Mouse (Mus musculus) stomach, embryonic 14.5 days (tissue): ENCODE data around the gene Bap1. TPM values are rescaled to one million over a fixed set of nuclear protein-coding genes. Genes with fewer than 3 reads are reported as not detected.
A peak's percentile ranks its signal among the peaks of the same experiment; 100 is the strongest.

ENCODE experiments used
- ATAC-seq: fragments of 200-750 bp; cut with Nextera tagmentation; 2 replicates; pipeline ENCODE4 v1.8.0; 2017; ENCODE audit warnings: low read depth, moderate TSS enrichment; ENCODE audit not compliant: insufficient number of reproducible peaks, insufficient read depth, low FRiP score
- H3K27ac ChIP-seq: fragments of 300-500 bp; sonication (generic); 2 replicates; pipeline ENCODE4 v1.5.1; 2014; ENCODE audit warnings: mild to moderate bottlenecking, low read length, moderate library complexity, mixed read lengths
- H3K27me3 ChIP-seq: fragments of 300-500 bp; sonication (generic); 2 replicates; pipeline ENCODE4 v1.6.1; 2014; ENCODE audit warnings: low read length, control low read depth, mixed read lengths; ENCODE audit not compliant: control insufficient read depth, insufficient read depth
- H3K36me3 ChIP-seq: fragments of 300-500 bp; sonication (generic); 2 replicates; pipeline ENCODE4 v1.6.1; 2014; ENCODE audit warnings: mild to moderate bottlenecking, control low read depth, low read length, moderate library complexity, mixed read lengths; ENCODE audit not compliant: control insufficient read depth, insufficient read depth
- H3K4me1 ChIP-seq: fragments of 300-500 bp; sonication (generic); 2 replicates; pipeline ENCODE4 v1.6.1; 2014; ENCODE audit warnings: low read length, control low read depth, mixed read lengths; ENCODE audit not compliant: control insufficient read depth, insufficient read depth
- H3K4me2 ChIP-seq: fragments of 300-500 bp; sonication (generic); replicated peaks from 2 replicates; pipeline ENCODE4 v1.6.1; 2014; ENCODE audit warnings: low read depth, low read length, control low read depth
- H3K4me3 ChIP-seq: fragments of 300-500 bp; sonication (generic); 2 replicates; pipeline ENCODE4 v1.5.1; 2014; ENCODE audit warnings: low read depth, low read length, control low read depth
- H3K9ac ChIP-seq: fragments of 300-500 bp; sonication (generic); replicated peaks from 2 replicates; pipeline ENCODE4 v1.6.1; 2014; ENCODE audit warnings: low read depth, mild to moderate bottlenecking, control low read depth, low read length, moderate library complexity, mixed read lengths
- H3K9me3 ChIP-seq: fragments of 300-500 bp; sonication (generic); 2 replicates; pipeline ENCODE4 v1.6.1; 2016; ENCODE audit warnings: low read depth, low read length, control low read depth; ENCODE audit not compliant: control insufficient read depth
- whole genome bisulfite sequencing: fragments of 180-500 bp; shearing (Covaris S2); extraction: QIAGEN DNeasy Blood & Tissue Kit; methylation state at CpG from one replicate; pipeline ENCODE4 v1.1.7; 2014; 5-methylcytosine and 5-hydroxymethylcytosine counted together
- polyA plus RNA-seq: library from polyadenylated mRNA; unstranded; fragments of >200 nt; fragmentation: Nextera tagmentation; extraction: Ambion mirVana; gene quantifications from 2 replicates; pipeline ENCODE4 v1.2.1, GENCODE M21; 2014

The Bap1 gene
- polyA plus RNA-seq, 1 experiment from 2014 or later, result 73.1 TPM

DNA sequence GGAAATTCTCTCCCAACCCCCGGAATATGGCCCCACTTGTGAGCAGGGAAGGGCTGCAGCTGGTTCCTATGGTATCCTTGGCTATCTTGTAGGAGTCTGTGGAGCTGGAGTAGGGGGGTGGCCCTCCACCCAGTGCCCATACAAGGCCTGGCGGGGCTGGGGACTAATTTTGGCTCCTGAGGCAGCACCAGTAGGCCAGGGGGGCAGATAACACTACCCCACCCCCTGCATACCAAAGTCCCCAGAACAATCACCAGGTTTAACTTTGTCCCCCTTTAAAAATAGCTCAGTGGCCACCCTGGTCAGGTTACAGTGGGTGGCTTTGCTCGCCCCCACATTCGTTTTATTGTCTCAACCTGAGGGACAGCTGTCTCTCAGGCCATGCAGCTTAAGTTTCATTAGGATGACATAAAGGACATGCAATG, 42.1 kb upstream of the Bap1 start:
- H3K27ac ChIP-seq, result no peak overlapping the region
- no peaks in the 10 kb centered on the region for H3K27me3 ChIP-seq
- H3K4me3 ChIP-seq, result no peak overlapping the region
- 0 out of 2 replicates have a peak overlapping the region, but pooled peaks have one; percentile 14 for H3K9ac ChIP-seq
- no peaks in the 10 kb centered on the region for H3K9me3 ChIP-seq
- no peak for ATAC-seq
- H3K4me1 ChIP-seq, result peaks cover 10% of the 10 kb centered on the region; the same call in 1 of the 2 replicates
- no peak overlapping the region for H3K4me2 ChIP-seq
- H3K36me3 ChIP-seq, result peaks cover 7% of the 10 kb centered on the region; the same call in 1 of the 2 replicates
- 71% methylated on average over 4 of the region's 4 CpGs for WGBS

DNA sequence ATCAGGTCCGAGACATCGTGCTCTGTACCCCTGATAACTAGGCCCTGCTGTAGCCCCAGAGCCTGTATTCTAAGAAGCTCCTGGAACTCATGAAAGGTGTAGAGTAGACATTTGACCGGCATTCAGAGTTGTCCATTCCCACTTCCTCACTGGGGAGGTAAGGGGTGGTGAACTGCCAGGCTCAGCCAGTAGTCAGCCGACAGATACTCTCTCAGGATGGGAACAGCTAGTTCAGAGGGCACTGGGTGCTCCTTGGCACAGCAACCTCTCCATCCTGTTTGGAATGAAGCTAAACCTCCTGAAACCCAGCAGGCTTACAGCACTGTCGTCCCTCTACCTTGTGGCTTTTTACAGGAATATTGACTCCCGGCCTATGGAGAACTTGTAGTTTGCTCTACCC, 39.4 kb upstream of the Bap1 start:
- no peak for ATAC-seq
- Histone ChIP-seq H3K36me3 (no peaks in the 10 kb centered on the region), H3K9me3 (no peaks in the 10 kb centered on the region), H3K27me3 (no peaks in the 10 kb centered on the region), H3K4me3 (no peak overlapping the region), H3K4me2 (no peak overlapping the region), H3K9ac (no peak overlapping the region), H3K27ac (no peak overlapping the region), H3K4me1 (no peaks in the 10 kb centered on the region)
- WGBS, result 82% methylated on average over 6 of the region's 6 CpGs

GRCm38 (mm10) chr14:31212499-31212898, 38.8 kb upstream of the Bap1 start:
- Histone ChIP-seq H3K4me3 (no peak overlapping the region), H3K9ac (no peak overlapping the region), H3K4me1 (no peaks in the 10 kb centered on the region), H3K27ac (no peak overlapping the region), H3K36me3 (no peaks in the 10 kb centered on the region), H3K4me2 (no peak overlapping the region), H3K27me3 (no peaks in the 10 kb centered on the region), H3K9me3 (no peaks in the 10 kb centered on the region)
- WGBS, result 61% methylated on average over 3 of the region's 3 CpGs
- no peak for ATAC-seq

DNA sequence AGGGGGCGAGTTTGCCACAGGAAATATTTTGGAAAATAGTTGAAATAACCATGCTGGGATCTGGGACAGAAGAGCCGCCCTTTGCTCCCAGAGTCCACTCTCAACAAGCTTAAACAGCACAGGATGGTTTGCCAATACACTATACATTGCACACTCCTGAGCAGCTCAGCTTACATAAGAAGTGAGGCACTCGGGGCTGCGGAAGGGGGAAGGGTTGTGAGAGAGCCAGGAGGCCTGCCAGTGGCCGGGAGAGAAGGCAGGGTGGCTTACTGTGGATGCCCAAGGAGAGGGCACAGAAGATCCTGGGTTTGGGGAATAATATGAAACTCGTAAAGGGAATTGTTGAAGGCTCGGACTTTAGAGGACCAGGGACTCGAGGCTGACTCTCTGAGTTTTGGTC, 37.4 kb upstream of the Bap1 start:
- Histone ChIP-seq H3K9me3 (no peaks in the 10 kb centered on the region), H3K27ac (no peak overlapping the region), H3K4me2 (no peak overlapping the region), H3K9ac (no peak overlapping the region), H3K36me3 (no peaks in the 10 kb centered on the region), H3K4me1 (0 out of 2 replicates have a peak, but pooled peaks cover 3% of the 10 kb centered on the region), H3K4me3 (no peak overlapping the region), H3K27me3 (no peaks in the 10 kb centered on the region)
- 71% methylated on average over 8 of the region's 8 CpGs for WGBS
- no peak for ATAC-seq

GRCm38 (mm10) chr14:31214684-31215083, 36.6 kb upstream of the Bap1 start:
- H3K9ac ChIP-seq, result no peak overlapping the region
- H3K36me3 ChIP-seq, result no peaks in the 10 kb centered on the region
- no peaks in the 10 kb centered on the region for H3K27me3 ChIP-seq
- no peak overlapping the region for H3K4me2 ChIP-seq
- no peaks in the 10 kb centered on the region for H3K9me3 ChIP-seq
- no peak overlapping the region for H3K4me3 ChIP-seq
- H3K27ac ChIP-seq, result no peak overlapping the region
- H3K4me1 ChIP-seq, result 0 out of 2 replicates have a peak, but pooled peaks cover 3% of the 10 kb centered on the region
- no peak for ATAC-seq
- 88% methylated on average over 3 of the region's 3 CpGs for WGBS

- no peak overlapping the region for H3K9ac ChIP-seq
- no peaks in the 10 kb centered on the region for H3K36me3 ChIP-seq
- H3K4me1 ChIP-seq, result 0 out of 2 replicates have a peak, but pooled peaks cover 3% of the 10 kb centered on the region
- WGBS, result 31% methylated on average over 15 of the region's 15 CpGs
- H3K27ac ChIP-seq, result no peak overlapping the region
- no peaks in the 10 kb centered on the region for H3K27me3 ChIP-seq
- H3K4me3 ChIP-seq, result no peak overlapping the region
- H3K9me3 ChIP-seq, result no peaks in the 10 kb centered on the region
- ATAC-seq, result peak; percentile 47; the same call in 1 of the 2 replicates
- H3K4me2 ChIP-seq, result no peak overlapping the region
Observed at GRCm38 (mm10) chr14:31215157-31216002, 35.9 kb upstream of the Bap1 start.

- H3K36me3 ChIP-seq, result no peaks in the 10 kb centered on the region
- no peaks in the 10 kb centered on the region for H3K27me3 ChIP-seq
- H3K27ac ChIP-seq, result no peak within 1 kb of the TSS
- H3K4me1 ChIP-seq, result 0 out of 2 replicates have a peak, but pooled peaks cover 3% of the 10 kb centered on the region
- no peak for ATAC-seq
- no peaks in the 10 kb centered on the region for H3K9me3 ChIP-seq
- 84% methylated on average over 2 of the region's 2 CpGs for WGBS
- H3K9ac ChIP-seq, result no peak within 1 kb of the TSS
- H3K4me3 ChIP-seq, result no peak within 1 kb of the TSS
- H3K4me2 ChIP-seq, result 0 out of 2 replicates have a peak within 1 kb of the TSS, but pooled peaks have one; percentile 4
Observed at GRCm38 (mm10) chr14:31216846-31217245, 34.4 kb upstream of the Bap1 start, which contains the start of gene Nisch. Gene Nisch, minus strand, starts transcription at chr14:31216946.

GRCm38 (mm10) chr14:31217666-31218065, 33.6 kb upstream of the Bap1 start, which contains the start of gene Sema3g:
Gene Sema3g, plus strand, starts transcription at chr14:31217860.
- Histone ChIP-seq H3K9ac (no peak within 1 kb of the TSS), H3K9me3 (no peaks in the 10 kb centered on the region), H3K36me3 (no peaks in the 10 kb centered on the region), H3K4me1 (0 out of 2 replicates have a peak, but pooled peaks cover 3% of the 10 kb centered on the region), H3K27ac (no peak within 1 kb of the TSS), H3K4me3 (no peak within 1 kb of the TSS), H3K4me2 (0 out of 2 replicates have a peak within 1 kb of the TSS, but pooled peaks have one; percentile 4), H3K27me3 (no peaks in the 10 kb centered on the region)
- peak; percentile 70 for ATAC-seq
- WGBS, result 8% methylated on average over 10 of the region's 11 CpGs
